Mouse (Mus musculus) limb, embryonic 14.5 days (tissue): ENCODE measurements around the gene Lsm11. TPM values are rescaled to one million over a fixed set of nuclear protein-coding genes. Genes with fewer than 3 reads are reported as not detected.

Experiments
- ATAC-seq: fragments of 200-750 bp; cut with Nextera tagmentation; 2 replicates; pipeline ENCODE4 v1.8.0; 2017; ENCODE audit warnings: low read depth, moderate number of reproducible peaks, moderate TSS enrichment; ENCODE audit not compliant: low FRiP score
- DNase-seq: peaks from one replicate; pipeline ENCODE4 v3.0.0-alpha.2; 2015; ENCODE audit warnings: low spot score
- H3K27ac ChIP-seq: fragments of 300-500 bp; sonication (generic); replicated peaks from 2 replicates; pipeline ENCODE4 v1.5.1; 2014; ENCODE audit warnings: low read depth, mild to moderate bottlenecking, low read length, moderate library complexity, mixed read lengths
- H3K27me3 ChIP-seq: fragments of 300-500 bp; sonication (generic); 2 replicates; pipeline ENCODE4 v1.6.1; 2014; ENCODE audit warnings: low read length, mixed read lengths; ENCODE audit not compliant: control insufficient read depth, insufficient read depth
- H3K36me3 ChIP-seq: fragments of 300-500 bp; sonication (generic); 2 replicates; pipeline ENCODE4 v1.6.1; 2014; ENCODE audit warnings: mild to moderate bottlenecking, low read length, moderate library complexity, mixed read lengths; ENCODE audit not compliant: control insufficient read depth, insufficient read depth
- H3K4me1 ChIP-seq: fragments of 300-500 bp; sonication (generic); 2 replicates; pipeline ENCODE4 v1.6.1; 2014; ENCODE audit warnings: antibody characterized with exemption, low read length, mixed read lengths; ENCODE audit not compliant: control insufficient read depth, insufficient read depth
- H3K4me2 ChIP-seq: fragments of 300-500 bp; sonication (generic); replicated peaks from 2 replicates; pipeline ENCODE4 v1.6.1; 2014; ENCODE audit warnings: low read depth, mild to moderate bottlenecking, low read length, moderate library complexity; ENCODE audit not compliant: severe bottlenecking
- H3K4me3 ChIP-seq: fragments of 300-500 bp; sonication (generic); replicated peaks from 2 replicates; pipeline ENCODE4 v1.5.1; 2014; ENCODE audit warnings: low read length
- H3K9ac ChIP-seq: fragments of 300-500 bp; sonication (generic); 2 replicates; pipeline ENCODE4 v1.6.1; 2014; ENCODE audit warnings: mild to moderate bottlenecking, low read depth, low read length, moderate library complexity; ENCODE audit not compliant: severe bottlenecking
- H3K9me3 ChIP-seq: fragments of 300-500 bp; sonication (generic); 2 replicates; pipeline ENCODE4 v1.6.1; 2016; ENCODE audit warnings: low read length; ENCODE audit not compliant: control insufficient read depth
- POLR2A ChIP-seq: fragments of 200-500 bp; IDR thresholded peaks from 2 replicates; pipeline ENCODE4 v1.8.0; 2012; ENCODE audit warnings: inconsistent platforms, mild to moderate bottlenecking, moderate library complexity, borderline replicate concordance; ENCODE audit not compliant: insufficient read depth, insufficient read length; ENCODE audit errors: extremely low read depth
- WGBS: fragments of 180-500 bp; shearing (Covaris S2); extraction: QIAGEN DNeasy Blood & Tissue Kit; methylation state at CpG from one replicate; pipeline ENCODE4 v1.1.7; 2014; 5-methylcytosine and 5-hydroxymethylcytosine counted together
- polyA plus RNA-seq, 2 experiments: library from polyadenylated mRNA; depleted of rRNA in 1 of 2; stranded (reverse) in 1 of 2; unstranded in 1 of 2; fragments of >200 nt; fragmentation: Nextera tagmentation in 1 of 2; extraction: Ambion mirVana in 1 of 2; gene quantifications; 2 replicates each; pipeline versions ENCODE4 v1.2.1 to v1.2.3; 2012 to 2014

Lsm11 gene
- polyA plus RNA-seq (2012; rRNA removed), result 7.2 and 8.4 TPM in 2 replicates
- 8.2 TPM in 2 replicates for polyA plus RNA-seq (2014; fragmentation: Nextera tagmentation; extraction: Ambion mirVana)

- Histone ChIP-seq H3K4me3 (peak within 1 kb of the TSS; percentile 82), H3K9ac (peak within 1 kb of the TSS; percentile 83), H3K4me2 (peak within 1 kb of the TSS; percentile 90), H3K36me3 (peaks cover 11% of the 10 kb centered on the region; the same call in 1 of the 2 replicates), H3K27ac (no peak within 1 kb of the TSS), H3K27me3 (no peaks in the 10 kb centered on the region), H3K4me1 (peaks cover 8% of the 10 kb centered on the region; the same call in 1 of the 2 replicates), H3K9me3 (no peaks in the 10 kb centered on the region)
- peak; percentile 85 for DNase-seq
- 0 out of 2 replicates have a peak, but pooled peaks have one; percentile 33 for TF ChIP-seq POLR2A
- peak; percentile 92 for ATAC-seq
- WGBS, result under 1% methylated on average over 51 of the region's 55 CpGs
Measured at GRCm38 (mm10) chr11:45944643-45945156, at the start of gene Lsm11. Lsm11 (minus strand) TSS chr11:45944935.

- Histone ChIP-seq H3K9ac (no peak overlapping the region; the same call in 1 of the 2 replicates), H3K4me1 (no peaks in the 10 kb centered on the region), H3K36me3 (no peaks in the 10 kb centered on the region), H3K4me3 (peak overlapping the region; percentile 28), H3K27ac (no peak overlapping the region), H3K27me3 (no peaks in the 10 kb centered on the region), H3K9me3 (no peaks in the 10 kb centered on the region), H3K4me2 (peak overlapping the region; percentile 54)
- ATAC-seq, result no peak
- WGBS, result 52% methylated on average over 13 of the region's 13 CpGs
- DNase-seq, result no peak
- no peak for TF ChIP-seq POLR2A
Measured at GRCm38 (mm10) chr11:45992087-45992486, 47.4 kb upstream of the Lsm11 start.

GRCm38 (mm10) chr11:45991604-45992003, 46.9 kb upstream of the Lsm11 start:
- ATAC-seq, result no peak
- 11% methylated on average over 13 of the region's 16 CpGs for WGBS
- no peaks in the 10 kb centered on the region for H3K4me1 ChIP-seq
- no peak for TF ChIP-seq POLR2A
- H3K9ac ChIP-seq, result peak overlapping the region; percentile 32
- no peaks in the 10 kb centered on the region for H3K9me3 ChIP-seq
- H3K36me3 ChIP-seq, result no peaks in the 10 kb centered on the region
- H3K27me3 ChIP-seq, result no peaks in the 10 kb centered on the region
- no peak overlapping the region for H3K27ac ChIP-seq
- no peak for DNase-seq
- peak overlapping the region; percentile 28 for H3K4me3 ChIP-seq
- H3K4me2 ChIP-seq, result peak overlapping the region; percentile 54

GRCm38 (mm10) chr11:45980893-45981253, 36.1 kb upstream of the Lsm11 start:
- Histone ChIP-seq H3K9me3 (peaks cover 5% of the 10 kb centered on the region; the same call in 1 of the 2 replicates), H3K4me1 (peaks cover 4% of the 10 kb centered on the region), H3K27me3 (no peaks in the 10 kb centered on the region; the same call in 1 of the 2 replicates), H3K4me3 (peak overlapping the region; percentile 60), H3K27ac (0 out of 2 replicates have a peak overlapping the region, but pooled peaks have one; percentile 55), H3K9ac (peak overlapping the region; percentile 93), H3K4me2 (peak overlapping the region; percentile 81), H3K36me3 (no peaks in the 10 kb centered on the region)
- TF ChIP-seq POLR2A, result no peak
- DNase-seq, result no peak
- ATAC-seq, result no peak
- 36% methylated on average over 16 of the region's 19 CpGs for whole genome bisulfite sequencing

GRCm38 (mm10) chr11:45979946-45980892, 35.5 kb upstream of the Lsm11 start, which contains the start of gene Sox30:
Sox30 (plus strand) TSS chr11:45980310.
- 19% methylated on average over 46 of the region's 115 CpGs for WGBS
- TF ChIP-seq POLR2A, result 0 out of 2 replicates have a peak, but pooled peaks have one; percentile 40
- peak; percentile 91 for ATAC-seq
- H3K4me1 ChIP-seq, result peaks cover 4% of the 10 kb centered on the region
- H3K9ac ChIP-seq, result peak within 1 kb of the TSS; percentile 93
- peak within 1 kb of the TSS; percentile 81 for H3K4me2 ChIP-seq
- no peaks in the 10 kb centered on the region for H3K36me3 ChIP-seq
- peaks cover 5% of the 10 kb centered on the region; the same call in 1 of the 2 replicates for H3K9me3 ChIP-seq
- peak within 1 kb of the TSS; percentile 55; the same call in 1 of the 2 replicates for H3K27ac ChIP-seq
- H3K27me3 ChIP-seq, result no peaks in the 10 kb centered on the region; the same call in 1 of the 2 replicates
- DNase-seq, result peak; percentile 58
- H3K4me3 ChIP-seq, result peak within 1 kb of the TSS; percentile 60
